Comparison of ENCODE assay signal across 8 mouse cellular contexts in genomic region chr5:122778231-122779226, GRCm38 (mm10). TPM values are rescaled to one million over a fixed set of nuclear protein-coding genes. Genes with fewer than 3 reads are reported as not detected.
DNase-seq lines count a peak whose midpoint lies in the region; ATAC-seq and TF ChIP-seq lines count a peak whose summit lies in the region.

No protein-coding gene starts in this region.

- WGBS in embryonic facial prominence, embryonic 13.5 days = under 1% methylated on average over 54 of the region's 55 CpGs
- WGBS in hindbrain, embryonic 14.5 days = under 1% methylated on average over 49 of the region's 55 CpGs
- WGBS in limb, embryonic 15.5 days = 2% methylated on average over 45 of the region's 55 CpGs
- WGBS in neural tube, embryonic 12.5 days = under 1% methylated on average over 52 of the region's 55 CpGs

- H3K27me3 ChIP-seq in G1E (ENCODE audit: insufficient read depth, low read length) = peaks cover 6% of the 10 kb centered on the region; the same call in 1 of the 2 replicates
- H3K27me3 ChIP-seq in embryonic facial prominence, embryonic 13.5 days = no peaks in the 10 kb centered on the region
- no peaks in the 10 kb centered on the region for H3K27me3 ChIP-seq in hindbrain, embryonic 14.5 days (ENCODE audit: control insufficient read depth, insufficient read depth, low read length)
- no peaks in the 10 kb centered on the region for H3K27me3 ChIP-seq in limb, embryonic 15.5 days
- H3K27me3 ChIP-seq in neural tube, embryonic 12.5 days (replicated peaks) = no peaks in the 10 kb centered on the region

- peaks cover 19% of the 10 kb centered on the region for H3K36me3 ChIP-seq in G1E (replicated peaks)
- no peaks in the 10 kb centered on the region for H3K36me3 ChIP-seq in embryonic facial prominence, embryonic 13.5 days
- H3K36me3 ChIP-seq in hindbrain, embryonic 14.5 days (replicated peaks; ENCODE audit: control insufficient read depth, insufficient read depth) = no peaks in the 10 kb centered on the region
- H3K36me3 ChIP-seq in limb, embryonic 15.5 days = no peaks in the 10 kb centered on the region
- H3K36me3 ChIP-seq in neural tube, embryonic 12.5 days = 0 out of 2 replicates have a peak, but pooled peaks cover 3% of the 10 kb centered on the region

- peak overlapping the region; percentile 78 for H3K4me3 ChIP-seq in G1E (ENCODE audit: low read depth, low read length)
- H3K4me3 ChIP-seq in embryonic facial prominence, embryonic 13.5 days = peak overlapping the region; percentile 77
- peak overlapping the region; percentile 80 for H3K4me3 ChIP-seq in hindbrain, embryonic 14.5 days (replicated peaks; ENCODE audit: low read length)
- peak overlapping the region; percentile 80 for H3K4me3 ChIP-seq in limb, embryonic 15.5 days
- H3K4me3 ChIP-seq in neural tube, embryonic 12.5 days = peak overlapping the region; percentile 90

- peak overlapping the region; percentile 77 for H3K27ac ChIP-seq in embryonic facial prominence, embryonic 13.5 days
- peak overlapping the region; percentile 67 for H3K27ac ChIP-seq in hindbrain, embryonic 14.5 days
- peak overlapping the region; percentile 89 for H3K27ac ChIP-seq in limb, embryonic 15.5 days
- H3K27ac ChIP-seq in neural tube, embryonic 12.5 days = no peak overlapping the region

- no peaks in the 10 kb centered on the region for H3K9me3 ChIP-seq in G1E (replicated peaks)
- no peaks in the 10 kb centered on the region for H3K9me3 ChIP-seq in embryonic facial prominence, embryonic 13.5 days
- no peaks in the 10 kb centered on the region for H3K9me3 ChIP-seq in hindbrain, embryonic 14.5 days (ENCODE audit: control insufficient read depth, low read length)
- no peaks in the 10 kb centered on the region for H3K9me3 ChIP-seq in limb, embryonic 15.5 days
- H3K9me3 ChIP-seq in neural tube, embryonic 12.5 days = no peaks in the 10 kb centered on the region

- DNase-seq in kidney, adult 18-20 months = peak; percentile 47
- no peak for DNase-seq in kidney, adult 11 months
- peak; percentile 46 for DNase-seq in G1E (ENCODE audit: low spot score)
- no peak for DNase-seq in hindbrain, embryonic 14.5 days (ENCODE audit: low spot score)
- no peak for DNase-seq in yolk sac, embryonic 10.5 days (ENCODE audit: low spot score)

- TF ChIP-seq CTCF in G1E (IDR thresholded peaks at IDR 0.05; ENCODE audit: low read depth, low read length) = no peak

- H3K4me2 ChIP-seq in embryonic facial prominence, embryonic 13.5 days = peak overlapping the region; percentile 92
- peak overlapping the region; percentile 95 for H3K4me2 ChIP-seq in hindbrain, embryonic 14.5 days (replicated peaks)
- H3K4me2 ChIP-seq in limb, embryonic 15.5 days = peak overlapping the region; percentile 83
- peak overlapping the region; percentile 97 for H3K4me2 ChIP-seq in neural tube, embryonic 12.5 days (replicated peaks)

- H3K9ac ChIP-seq in embryonic facial prominence, embryonic 13.5 days = peak overlapping the region; percentile 83
- H3K9ac ChIP-seq in hindbrain, embryonic 14.5 days = peak overlapping the region; percentile 90
- H3K9ac ChIP-seq in limb, embryonic 15.5 days = peak overlapping the region; percentile 56
- H3K9ac ChIP-seq in neural tube, embryonic 12.5 days = peak overlapping the region; percentile 88

- ATAC-seq in G1E (ENCODE audit: extremely low read depth, insufficient number of reproducible peaks, low FRiP score, poor library complexity, severe bottlenecking) = no peak
- peak; percentile 38 for ATAC-seq in embryonic facial prominence, embryonic 13.5 days (ENCODE audit: insufficient number of reproducible peaks, insufficient read depth, low FRiP score, low TSS enrichment, low read depth)
- ATAC-seq in hindbrain, embryonic 14.5 days (ENCODE audit: low FRiP score) = peak; percentile 56
- peak; percentile 25; the same call in 1 of the 2 replicates for ATAC-seq in limb, embryonic 15.5 days (ENCODE audit: insufficient number of reproducible peaks, low FRiP score, low TSS enrichment, low read depth)
- ATAC-seq in neural tube, embryonic 12.5 days (ENCODE audit: low FRiP score, low read depth) = peak; percentile 67

- peaks cover 47% of the 10 kb centered on the region for H3K4me1 ChIP-seq in G1E (ENCODE audit: insufficient read depth, low read depth, low read length)
- H3K4me1 ChIP-seq in embryonic facial prominence, embryonic 13.5 days = peaks cover 16% of the 10 kb centered on the region; the same call in 1 of the 2 replicates
- 0 out of 2 replicates have a peak, but pooled peaks cover 12% of the 10 kb centered on the region for H3K4me1 ChIP-seq in hindbrain, embryonic 14.5 days (replicated peaks; ENCODE audit: control insufficient read depth, insufficient read depth, low read length)
- H3K4me1 ChIP-seq in limb, embryonic 15.5 days = peaks cover 8% of the 10 kb centered on the region
- H3K4me1 ChIP-seq in neural tube, embryonic 12.5 days = peaks cover 6% of the 10 kb centered on the region

RNA-seq across cellular contexts. Expression of gene Camkk2, which starts 0.7 kb away (rescaled TPM):
- total RNA-seq in G1E (2014; fragmentation: Nextera tagmentation) (9.6 and 12.5 TPM in 2 replicates), G1E (2017) (9.2 and 9.7 TPM in 2 replicates)
- polyA plus RNA-seq in G1E (2012) = 18.2 and 21.9 TPM in 2 replicates
- polyA plus RNA-seq in embryonic facial prominence, embryonic 13.5 days (2015; fragmentation: Nextera tagmentation; extraction: Ambion mirVana) = 39.9 and 47.3 TPM in 2 replicates
- 57.2 and 59.2 TPM in 2 replicates for polyA plus RNA-seq in hindbrain, embryonic 14.5 days (2014; fragmentation: Nextera tagmentation; extraction: Ambion mirVana)
- 35.5 and 37.9 TPM in 2 replicates for polyA plus RNA-seq in limb, embryonic 15.5 days (2015; fragmentation: Nextera tagmentation; extraction: Ambion mirVana)
- 43.1 and 44.2 TPM in 2 replicates for polyA plus RNA-seq in neural tube, embryonic 12.5 days (2016; fragmentation: Nextera tagmentation; extraction: Ambion mirVana)

RNA-seq across cellular contexts. Expression of gene Anapc5, which starts 42.6 kb away (rescaled TPM):
- total RNA-seq in G1E (2014; fragmentation: Nextera tagmentation) (155 and 196 TPM in 2 replicates), G1E (2017) (279 and 297 TPM in 2 replicates)
- 143 and 158 TPM in 2 replicates for polyA plus RNA-seq in G1E (2012)
- 437 and 454 TPM in 2 replicates for polyA plus RNA-seq in embryonic facial prominence, embryonic 13.5 days (2015; fragmentation: Nextera tagmentation; extraction: Ambion mirVana)
- polyA plus RNA-seq in hindbrain, embryonic 14.5 days (2014; fragmentation: Nextera tagmentation; extraction: Ambion mirVana) = 487 and 525 TPM in 2 replicates
- 413 and 425 TPM in 2 replicates for polyA plus RNA-seq in limb, embryonic 15.5 days (2015; fragmentation: Nextera tagmentation; extraction: Ambion mirVana)
- 506 and 512 TPM in 2 replicates for polyA plus RNA-seq in neural tube, embryonic 12.5 days (2016; fragmentation: Nextera tagmentation; extraction: Ambion mirVana)

Comparison
In these comparisons a context has a peak if more than half of its experiments do, and no peak if none do; other contexts are left out.
1. DNase-seq: peak in kidney, adult 18-20 months (single experiment) and G1E (single experiment); none in kidney, adult 11 months (single experiment), hindbrain, embryonic 14.5 days (single experiment) and yolk sac, embryonic 10.5 days (single experiment).
2. Peak in every context shown above with its lines, with median percentiles within 50 percentile points of each other: H3K4me3 ChIP-seq, H3K4me2 ChIP-seq and H3K9ac ChIP-seq.